Mouse (Mus musculus) skeletal muscle tissue, postnatal 0 days (tissue): Measurements from ENCODE around the gene Gm13696. TPM values are rescaled to one million over a fixed set of nuclear protein-coding genes. Genes with fewer than 3 reads are reported as not detected.

Experiments used
- polyA plus RNA-seq: library from polyadenylated mRNA; unstranded; fragments of >200 nt; fragmentation: Nextera tagmentation; extraction: Ambion mirVana; gene quantifications from 2 replicates; pipeline ENCODE4 v1.2.1, GENCODE M21; 2015

Gm13696 gene
- not detected in 2 replicates for polyA plus RNA-seq

GRCm38 (mm10) chr2:83972823-83973222, at the start of gene Gm13696:
TSS of gene Gm13696 (plus strand) at chr2:83973123.

DNA sequence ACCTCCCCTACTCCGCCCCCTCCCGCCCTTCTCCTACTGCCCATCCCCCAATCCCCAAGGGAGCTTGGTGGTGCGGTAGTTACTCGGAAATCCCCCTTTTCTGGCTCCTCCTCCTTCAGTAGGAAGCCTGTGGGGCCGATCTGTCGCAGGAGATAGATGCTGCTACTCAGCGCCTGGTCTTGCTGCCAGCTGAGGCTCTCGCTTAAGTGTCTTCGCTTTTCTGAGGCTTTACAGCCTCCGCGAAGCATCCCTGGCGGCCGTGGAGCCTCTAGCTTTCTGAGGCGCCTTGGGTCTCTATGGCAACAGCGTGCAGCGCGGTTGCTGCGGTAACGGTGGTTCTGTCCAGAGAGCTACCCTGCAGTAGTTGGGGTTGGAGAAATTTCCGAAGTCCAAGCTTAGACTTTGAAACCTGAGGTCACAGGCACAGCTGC, 32.0 kb upstream of the Gm13696 start, which contains the start of gene Zswim2:
Gene Zswim2 (minus strand): TSS at position 298 of the 431 bp plus-strand sequence.

GRCm38 (mm10) chr2:83955393-83955792, 17.5 kb upstream of the Gm13696 start, which contains the start of gene Gm13698:
TSS of gene Gm13698 (plus strand) at chr2:83955693.

DNA sequence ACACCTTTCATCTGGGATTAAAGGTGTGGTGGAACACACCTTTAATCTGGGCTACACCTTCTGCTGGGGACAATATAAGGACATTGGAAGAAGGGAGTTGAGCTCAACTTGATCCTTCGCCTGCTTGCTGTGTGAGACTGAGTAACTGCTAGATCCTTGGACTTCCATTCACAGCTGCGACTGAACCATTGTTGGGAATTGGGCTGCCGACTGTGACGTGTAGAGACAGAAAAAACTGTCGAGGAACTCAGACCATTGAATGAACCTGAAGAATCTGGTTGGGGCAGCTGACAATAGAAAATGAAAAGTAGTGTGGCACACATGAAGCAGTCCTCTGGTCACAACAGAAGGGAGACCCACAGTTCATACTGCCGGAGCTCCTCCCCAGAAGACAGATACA, 11.7 kb upstream of the Gm13696 start, which contains the start of gene Gm13693:
Gene Gm13693 (plus strand): TSS at position 301 of the 400 bp plus-strand sequence.

GRCm38 (mm10) chr2:83967013-83967412, 5.9 kb upstream of the Gm13696 start, which contains the start of gene Gm13695:
TSS of gene Gm13695 (plus strand) at chr2:83967313.

GRCm38 (mm10) chr2:83978633-83979032, 5.7 kb downstream of the Gm13696 start, which contains the start of gene Gm13694:
TSS of gene Gm13694 (plus strand) at chr2:83978933.

DNA sequence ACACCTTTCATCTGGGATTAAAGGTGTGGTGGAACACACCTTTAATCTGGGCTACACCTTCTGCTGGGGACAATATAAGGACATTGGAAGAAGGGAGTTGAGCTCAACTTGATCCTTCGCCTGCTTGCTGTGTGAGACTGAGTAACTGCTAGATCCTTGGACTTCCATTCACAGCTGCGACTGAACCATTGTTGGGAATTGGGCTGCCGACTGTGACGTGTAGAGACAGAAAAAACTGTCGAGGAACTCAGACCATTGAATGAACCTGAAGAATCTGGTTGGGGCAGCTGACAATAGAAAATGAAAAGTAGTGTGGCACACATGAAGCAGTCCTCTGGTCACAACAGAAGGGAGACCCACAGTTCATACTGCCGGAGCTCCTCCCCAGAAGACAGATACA, 11.5 kb downstream of the Gm13696 start, which contains the start of gene Gm13697:
Gene Gm13697 (plus strand): TSS at position 301 of the 400 bp plus-strand sequence.

DNA sequence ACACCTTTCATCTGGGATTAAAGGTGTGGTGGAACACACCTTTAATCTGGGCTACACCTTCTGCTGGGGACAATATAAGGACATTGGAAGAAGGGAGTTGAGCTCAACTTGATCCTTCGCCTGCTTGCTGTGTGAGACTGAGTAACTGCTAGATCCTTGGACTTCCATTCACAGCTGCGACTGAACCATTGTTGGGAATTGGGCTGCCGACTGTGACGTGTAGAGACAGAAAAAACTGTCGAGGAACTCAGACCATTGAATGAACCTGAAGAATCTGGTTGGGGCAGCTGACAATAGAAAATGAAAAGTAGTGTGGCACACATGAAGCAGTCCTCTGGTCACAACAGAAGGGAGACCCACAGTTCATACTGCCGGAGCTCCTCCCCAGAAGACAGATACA, 17.3 kb downstream of the Gm13696 start, which contains the start of gene Gm13691:
Gene Gm13691 (plus strand): TSS at position 301 of the 400 bp plus-strand sequence.

Other genes with a start within 250 kb of the Gm13696 start
- 42.4 and 51.3 TPM in 2 replicates for gene Itgav, start 248.7 kb upstream of the Gm13696 start, polyA plus RNA-seq
- 4.6 and 5.0 TPM in 2 replicates for gene Fam171b, start 160.5 kb upstream of the Gm13696 start, polyA plus RNA-seq
- gene Zswim2, start 31.9 kb upstream of the Gm13696 start, polyA plus RNA-seq, result not detected in 2 replicates
- not detected in 2 replicates for gene Gm13698, start 17.4 kb upstream of the Gm13696 start, polyA plus RNA-seq
- not detected in 2 replicates for gene Gm13693, start 11.6 kb upstream of the Gm13696 start, polyA plus RNA-seq
- not detected in 2 replicates for gene Gm13695, start 5.8 kb upstream of the Gm13696 start, polyA plus RNA-seq
- not detected in 2 replicates for gene Gm13694, start 5.8 kb downstream of the Gm13696 start, polyA plus RNA-seq
- not detected in 2 replicates for gene Gm13697, start 11.6 kb downstream of the Gm13696 start, polyA plus RNA-seq
- gene Gm13691, start 17.4 kb downstream of the Gm13696 start, polyA plus RNA-seq, result not detected in 2 replicates